Mouse (Mus musculus) activated CD4-positive, CD25-positive, alpha-beta regulatory T cell, adult 4 months (primary cell): ENCODE results near the gene Ddx17. TPM values are rescaled to one million over a fixed set of nuclear protein-coding genes. Genes with fewer than 3 reads are reported as not detected.

ENCODE experiments used
- ATAC-seq: one replicate; pipeline ENCODE4 v1.8.0; 2017
- polyA plus RNA-seq, 2 experiments: library from polyadenylated mRNA; unstranded; fragments of 100-300 nt; shearing (Covaris generic); gene quantifications; one replicate each; pipeline ENCODE4 v1.2.1; 2017

The Ddx17 gene
- polyA plus RNA-seq, 2 experiments from 2014 or later: 28.3 to 33.9 TPM

GRCm38 (mm10) chr15:79518571-79518970 is 28.0 kb downstream of the Ddx17 start:
- ATAC-seq: no peak

DNA sequence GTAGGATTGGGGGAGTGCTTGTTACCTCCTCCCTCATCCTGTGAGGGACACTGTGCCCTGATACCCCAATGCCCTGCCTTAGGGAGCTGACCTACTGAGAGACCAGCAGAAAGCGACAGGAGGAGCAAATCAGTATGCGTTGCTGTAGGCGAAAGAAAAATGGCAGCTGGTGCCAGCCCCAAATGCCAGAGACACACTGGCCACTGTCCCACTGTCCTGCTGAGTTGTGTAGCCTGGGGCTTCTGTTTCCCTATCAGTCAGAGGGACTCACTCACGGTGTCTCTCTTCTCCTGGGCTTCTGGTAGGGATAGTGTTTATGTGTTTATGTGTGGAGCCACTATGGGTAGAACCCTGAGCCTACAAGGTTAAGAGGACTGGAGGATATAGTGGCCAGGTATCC is 28.8 kb downstream of the Ddx17 start:
- no peak for ATAC-seq

GRCm38 (mm10) chr15:79516171-79517096 is 30.1 kb downstream of the Ddx17 start, which contains the start of gene Kdelr3:
Gene Kdelr3 (plus strand): TSS chr15:79516411.
- no peak for ATAC-seq

DNA sequence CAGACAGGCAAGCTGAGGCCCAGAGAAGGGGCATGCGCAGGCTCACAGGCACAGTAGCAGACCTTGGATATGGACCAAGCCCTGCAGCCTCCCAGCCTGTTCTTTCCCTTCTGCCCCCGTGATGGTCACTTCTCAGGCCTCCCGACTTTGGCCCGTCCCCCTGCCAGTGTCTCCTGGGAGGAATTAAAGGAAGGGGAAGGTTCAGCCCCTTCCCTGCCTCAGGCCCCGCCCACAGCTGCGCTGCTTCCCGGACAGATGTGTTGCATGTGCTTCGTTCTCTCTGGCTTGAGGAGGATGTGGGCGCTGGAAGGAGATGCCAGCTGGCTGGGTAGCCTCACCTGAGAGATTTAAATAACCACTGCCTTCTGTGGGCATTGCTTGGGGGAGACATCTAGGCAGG is 32.6 kb downstream of the Ddx17 start:
- no peak for ATAC-seq

DNA sequence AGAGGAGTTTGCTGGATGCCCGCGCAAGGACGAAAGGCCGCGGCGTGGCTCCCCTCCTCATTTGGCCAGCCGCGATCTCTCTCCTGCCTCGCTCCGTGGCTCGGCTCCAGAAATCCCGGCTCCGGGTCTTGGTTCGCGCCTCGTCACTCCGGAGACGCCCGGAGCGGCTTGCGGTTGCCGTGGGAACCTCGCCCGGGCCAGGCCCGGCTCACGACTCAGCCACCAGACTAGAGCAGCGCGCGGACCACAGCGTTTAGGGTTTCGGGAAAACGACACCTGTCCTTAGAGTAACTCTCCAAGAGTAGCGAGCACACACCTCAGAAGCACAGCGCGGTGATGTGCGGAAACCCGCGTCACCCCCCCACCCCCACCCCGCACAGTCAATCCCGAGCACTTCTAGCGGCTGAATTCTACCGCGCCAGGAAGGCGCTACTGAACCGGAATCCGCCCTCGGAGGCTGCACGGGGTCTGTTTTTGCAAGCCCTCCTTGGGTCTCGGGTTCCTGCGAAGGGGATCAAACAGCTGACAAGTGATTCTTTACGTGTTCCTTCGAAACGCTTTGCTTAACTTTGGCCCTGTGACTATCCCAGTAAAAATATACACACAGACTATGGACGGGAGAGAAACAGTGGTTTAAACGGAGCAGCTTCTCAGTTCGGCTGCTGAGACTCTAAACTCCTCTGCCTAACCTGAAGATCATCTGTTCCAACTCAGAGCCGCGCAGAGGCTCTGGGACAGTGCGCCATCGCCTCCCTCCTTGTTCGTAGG is 34.8 kb downstream of the Ddx17 start:
- ATAC-seq: no peak

GRCm38 (mm10) chr15:79510425-79510824 is 36.1 kb downstream of the Ddx17 start:
- no peak for ATAC-seq

DNA sequence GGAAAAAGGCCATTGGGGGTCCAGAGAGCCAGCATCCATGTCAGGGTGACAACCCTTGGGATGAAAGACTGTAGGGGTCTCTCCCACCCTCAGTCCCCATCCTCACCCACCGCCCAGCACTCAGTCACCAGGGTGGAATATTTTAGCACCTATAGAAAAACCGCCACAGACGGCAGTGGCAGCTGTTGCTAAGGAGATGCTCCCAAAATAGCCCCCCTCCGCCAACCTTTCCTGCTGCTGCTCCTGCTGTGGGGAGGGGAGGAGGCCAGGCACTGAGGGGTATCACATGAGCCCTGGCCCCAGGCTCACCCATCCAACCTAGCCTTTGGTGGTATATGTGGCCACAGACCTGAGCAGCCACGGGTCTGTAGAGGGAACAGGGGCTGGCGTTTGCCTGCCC is 36.5 kb downstream of the Ddx17 start:
- no peak for ATAC-seq

DNA sequence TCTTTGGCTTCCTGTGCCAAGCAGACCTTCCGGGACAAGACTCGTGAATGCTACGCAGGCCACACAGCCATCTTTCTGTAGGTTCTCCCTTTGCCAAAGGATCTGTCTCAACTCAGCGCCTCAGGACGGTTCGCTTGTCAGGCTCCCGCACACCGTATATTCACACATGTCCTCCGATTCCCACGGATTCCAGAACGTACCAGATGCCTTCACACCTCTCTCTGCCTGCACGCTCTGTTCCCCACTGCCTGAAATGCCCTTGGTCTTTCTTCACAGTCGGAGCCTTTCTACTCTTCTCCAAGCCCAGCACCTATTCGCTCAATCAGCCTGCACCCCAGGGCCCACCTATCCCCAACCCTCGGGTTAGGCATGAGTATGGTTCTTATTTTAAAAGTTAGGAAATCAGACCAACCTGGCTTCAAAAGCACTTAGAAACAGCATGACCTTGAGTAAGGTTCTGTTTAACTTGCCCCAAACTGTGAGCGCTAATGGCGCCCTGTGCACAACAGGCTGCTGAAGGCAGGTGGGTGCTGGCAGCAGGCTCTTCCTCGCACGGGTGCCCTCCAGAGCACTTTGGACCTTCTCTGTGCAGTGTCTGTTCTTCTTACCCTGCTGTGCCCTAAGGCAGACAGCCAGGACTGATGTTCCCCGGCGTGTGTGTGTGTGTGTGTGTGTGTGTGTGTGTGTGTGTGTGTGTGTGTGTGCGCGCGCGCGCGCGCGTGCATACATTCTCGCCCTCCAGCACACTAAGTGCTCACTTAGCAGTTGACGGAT is 39.3 kb downstream of the Ddx17 start:
- ATAC-seq: no peak

DNA sequence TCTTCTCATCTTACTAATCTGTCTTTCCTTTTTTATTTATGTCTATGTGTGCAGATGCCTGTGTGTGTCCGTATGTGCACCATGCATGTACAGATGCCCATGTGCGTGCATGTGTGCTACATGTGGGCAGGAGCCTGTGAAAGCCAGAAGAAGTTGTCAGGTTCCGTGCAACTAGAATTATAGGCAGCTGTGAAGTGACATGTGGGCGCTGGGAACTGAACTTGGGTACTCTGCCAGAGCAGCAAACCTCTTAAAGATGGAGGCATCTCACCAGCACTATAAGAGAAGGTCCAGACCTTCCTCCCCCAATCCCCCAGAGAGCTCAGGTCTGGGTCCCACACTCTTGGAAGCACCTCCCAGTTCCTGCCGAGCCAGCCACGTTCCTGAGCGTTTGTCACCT is 40.1 kb downstream of the Ddx17 start:
- ATAC-seq: no peak

DNA sequence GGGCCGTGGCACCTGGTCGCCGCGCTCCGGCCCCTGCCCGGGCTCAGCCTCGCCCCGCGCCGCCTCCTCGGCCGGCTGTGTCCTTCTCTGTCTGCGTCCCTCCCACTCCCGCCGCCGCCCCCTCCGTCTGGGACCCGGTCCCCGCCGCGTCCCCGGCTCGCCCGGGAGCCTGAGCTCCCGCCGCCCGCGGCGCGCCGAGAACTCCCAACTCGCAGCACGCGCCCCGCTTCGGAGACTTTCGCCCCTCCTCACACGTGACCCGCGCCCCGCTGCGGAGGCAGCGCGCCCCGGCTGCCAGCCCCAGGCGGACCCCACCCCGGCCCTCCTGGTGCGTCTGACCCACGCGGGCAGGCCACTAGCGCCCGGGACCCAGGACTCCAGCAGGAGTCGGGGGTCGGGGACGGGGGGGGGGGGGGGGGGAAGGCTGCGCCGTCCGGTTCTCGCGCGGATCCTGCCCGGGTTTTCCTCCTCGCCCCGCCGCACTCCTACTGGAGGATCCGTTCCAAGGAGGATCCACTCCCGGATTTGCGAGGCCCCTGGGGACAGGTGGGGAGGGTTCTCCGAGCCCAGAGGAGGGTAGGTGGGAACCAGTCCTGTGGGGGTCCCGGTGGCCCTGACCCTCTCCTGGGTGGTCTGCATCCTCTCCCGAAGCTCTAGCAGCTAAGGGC is 40.8 kb downstream of the Ddx17 start:
- no peak for ATAC-seq

DNA sequence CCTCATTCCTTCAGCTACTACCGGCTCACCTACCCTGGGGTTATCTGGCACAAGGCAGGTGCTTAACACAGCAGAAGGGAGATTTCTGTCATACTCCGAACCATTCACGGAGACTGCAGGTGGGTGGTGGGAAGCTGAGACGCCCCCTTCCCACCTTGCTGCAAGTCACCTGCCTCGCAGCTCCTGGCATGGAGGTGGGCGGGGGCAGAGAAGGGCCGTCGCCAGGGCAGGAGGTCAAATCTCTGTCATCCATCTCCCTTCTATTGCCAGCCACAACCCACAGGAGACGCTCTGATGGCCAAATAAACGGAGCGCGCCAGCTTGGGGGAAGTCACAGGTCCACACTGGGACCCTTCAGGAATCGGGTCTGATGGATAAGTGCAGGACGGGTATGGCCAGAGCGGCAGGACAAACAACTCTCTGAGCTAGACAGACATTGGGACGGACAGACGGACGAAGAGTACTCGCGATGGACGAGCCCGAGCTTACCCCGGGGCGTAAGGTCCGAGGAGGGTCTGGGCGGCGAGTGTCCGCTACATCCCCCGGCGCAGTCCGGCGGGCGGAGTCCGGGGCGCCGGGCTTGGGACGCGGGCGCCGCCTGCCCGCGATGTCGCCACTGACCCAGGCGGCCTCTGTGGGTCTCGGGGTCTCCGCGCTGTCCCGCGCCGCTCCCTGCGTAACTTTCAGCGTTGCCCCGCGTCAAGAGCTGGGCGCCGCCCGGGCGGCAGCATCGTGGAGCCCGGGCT is 41.7 kb downstream of the Ddx17 start, which contains the start of gene Kcnj4:
TSS of gene Kcnj4 (minus strand) at position 535 of the 746 bp plus-strand sequence.
- no peak for ATAC-seq

- ATAC-seq: no peak
These were observed 43.1 kb downstream of the Ddx17 start for GRCm38 (mm10) chr15:79503438-79503837.

GRCm38 (mm10) chr15:79502891-79503341 is 43.6 kb downstream of the Ddx17 start:
- ATAC-seq: no peak

GRCm38 (mm10) chr15:79500110-79500509 is 46.4 kb downstream of the Ddx17 start:
- no peak for ATAC-seq

GRCm38 (mm10) chr15:79493527-79493926 is 53.0 kb downstream of the Ddx17 start:
- ATAC-seq: no peak

DNA sequence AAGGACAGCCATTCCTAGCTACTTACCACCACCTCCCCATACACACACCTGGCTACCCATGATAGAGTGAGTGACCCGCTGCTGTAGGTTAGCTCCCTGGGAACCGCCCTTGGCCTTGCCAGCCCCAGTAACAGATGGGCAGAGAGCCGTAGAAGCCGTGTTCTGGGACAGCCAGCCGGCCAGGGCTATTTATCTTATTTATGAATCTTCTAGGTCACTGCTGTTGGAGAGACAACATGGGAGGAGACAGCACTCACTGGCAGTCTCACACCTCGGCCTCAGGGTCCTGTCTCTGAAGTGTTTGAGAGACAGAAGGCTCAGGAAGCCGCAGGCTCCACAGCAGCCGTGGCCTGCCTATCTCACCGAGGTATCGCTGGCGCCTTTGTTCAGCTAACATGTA is 57.1 kb downstream of the Ddx17 start:
- no peak for ATAC-seq

- ATAC-seq: no peak
These were observed 65.3 kb downstream of the Ddx17 start for GRCm38 (mm10) chr15:79481181-79481688.
